Mouse (Mus musculus): Measurements from ENCODE around the gene Abcb8.

GRCm38 (mm10) chr5:24405389-24405876 lies 12.0 kb downstream of the Abcb8 start:
- TF ChIP-seq EP300 (IDR thresholded peaks at IDR 0.05; ENCODE audit: low read depth) (no peak), CTCF (IDR thresholded peaks at IDR 0.05; ENCODE audit: low read depth) (no peak)

Measured in liver, embryonic 14.5 days (tissue).